Mouse (Mus musculus) myocyte (in vitro differentiated cells): ENCODE data around the gene Mgat4a. TPM values are rescaled to one million over a fixed set of nuclear protein-coding genes. Genes with fewer than 3 reads are reported as not detected.

ENCODE experiments used
- H3K27me3 ChIP-seq: one replicate; pipeline ENCODE4 v1.6.1; 2011; ENCODE audit not compliant: control insufficient read depth, insufficient read depth, insufficient read length
- H3K36me3 ChIP-seq: one replicate; pipeline ENCODE4 v1.6.1; 2011; ENCODE audit not compliant: control insufficient read depth, insufficient read depth
- H3K4me2 ChIP-seq: one replicate; pipeline ENCODE4 v1.6.1; 2011; ENCODE audit warnings: low read depth, control low read depth
- H3K4me3 ChIP-seq: one replicate; pipeline ENCODE4 v1.5.1; 2011; ENCODE audit warnings: mild to moderate bottlenecking, control low read depth, moderate library complexity
- H3K79me2 ChIP-seq: one replicate; pipeline ENCODE4 v1.6.1; 2011; ENCODE audit not compliant: control insufficient read depth, insufficient read depth
- H3ac ChIP-seq: one replicate; pipeline ENCODE4 v1.6.1; 2011; ENCODE audit not compliant: control insufficient read depth, insufficient read length
- CEBPB ChIP-seq: IDR thresholded peaks from 2 replicates; pipeline ENCODE4 v1.6.1; 2011; ENCODE audit warnings: mild to moderate bottlenecking, moderate library complexity; ENCODE audit not compliant: poor library complexity, insufficient read depth, severe bottlenecking
- E2F4 ChIP-seq: IDR thresholded peaks from one replicate; pipeline ENCODE4 v1.6.1; 2011; ENCODE audit warnings: mild to moderate bottlenecking, control low read depth, moderate library complexity; ENCODE audit not compliant: insufficient read depth
- MAX ChIP-seq: IDR thresholded peaks from one replicate; pipeline ENCODE4 v1.6.1; 2011; ENCODE audit warnings: low read depth, mild to moderate bottlenecking, control low read depth
- MYOD1 ChIP-seq, 3 experiments: IDR thresholded peaks; one replicate each; pipeline ENCODE4 v1.6.1; 2011; ENCODE audit warnings: control low read depth in 2 of 3, low read depth in 2 of 3, mild to moderate bottlenecking in 2 of 3, moderate library complexity in 1 of 3; ENCODE audit not compliant: insufficient read length in 2 of 3, control insufficient read depth in 1 of 3
- MYOG ChIP-seq, 3 experiments: IDR thresholded peaks; one replicate each; pipeline ENCODE4 v1.6.1; 2011; ENCODE audit warnings: control low read depth in 2 of 3, low read depth in 2 of 3, mild to moderate bottlenecking in 2 of 3; ENCODE audit not compliant: insufficient read length in 2 of 3, control insufficient read depth in 1 of 3, insufficient read depth in 1 of 3
- POLR2A ChIP-seq: IDR thresholded peaks from one replicate; pipeline ENCODE4 v1.6.1; 2011; ENCODE audit warnings: low read depth, mild to moderate bottlenecking, control low read depth, moderate library complexity; ENCODE audit not compliant: insufficient read length
- POLR2AphosphoS2 ChIP-seq: IDR thresholded peaks from one replicate; pipeline ENCODE4 v1.6.1; 2011; ENCODE audit warnings: low read depth, control low read depth; ENCODE audit not compliant: insufficient read length
- REST ChIP-seq: IDR thresholded peaks from one replicate; pipeline ENCODE4 v1.6.1; 2011; ENCODE audit warnings: mild to moderate bottlenecking, control low read depth, moderate library complexity; ENCODE audit not compliant: insufficient read depth, insufficient read length
- SRF ChIP-seq: IDR thresholded peaks from one replicate; pipeline ENCODE4 v1.6.1; 2011; ENCODE audit warnings: low read depth; ENCODE audit not compliant: control insufficient read depth, insufficient read length
- TCF12 ChIP-seq: IDR thresholded peaks from one replicate; pipeline ENCODE4 v1.6.1; 2011; ENCODE audit warnings: mild to moderate bottlenecking, control low read depth; ENCODE audit not compliant: poor library complexity, insufficient read depth, severe bottlenecking
- TCF3 ChIP-seq: IDR thresholded peaks from one replicate; pipeline ENCODE4 v1.6.1; 2011; ENCODE audit warnings: low read depth, control low read depth; ENCODE audit not compliant: insufficient read length
- USF1 ChIP-seq: IDR thresholded peaks from one replicate; pipeline ENCODE4 v1.6.1; 2011; ENCODE audit warnings: low read depth, mild to moderate bottlenecking, control low read depth, moderate library complexity
- polyA plus RNA-seq: library from polyadenylated mRNA; unstranded; fragments of >200 nt; fragmentation: generic; extraction: Trizol; gene quantifications from one replicate; pipeline ENCODE4 v1.2.1, GENCODE M21; 2012; ENCODE audit warnings: missing spikeins

Mgat4a gene
- polyA plus RNA-seq, 1 experiment = 0.01 TPM

DNA sequence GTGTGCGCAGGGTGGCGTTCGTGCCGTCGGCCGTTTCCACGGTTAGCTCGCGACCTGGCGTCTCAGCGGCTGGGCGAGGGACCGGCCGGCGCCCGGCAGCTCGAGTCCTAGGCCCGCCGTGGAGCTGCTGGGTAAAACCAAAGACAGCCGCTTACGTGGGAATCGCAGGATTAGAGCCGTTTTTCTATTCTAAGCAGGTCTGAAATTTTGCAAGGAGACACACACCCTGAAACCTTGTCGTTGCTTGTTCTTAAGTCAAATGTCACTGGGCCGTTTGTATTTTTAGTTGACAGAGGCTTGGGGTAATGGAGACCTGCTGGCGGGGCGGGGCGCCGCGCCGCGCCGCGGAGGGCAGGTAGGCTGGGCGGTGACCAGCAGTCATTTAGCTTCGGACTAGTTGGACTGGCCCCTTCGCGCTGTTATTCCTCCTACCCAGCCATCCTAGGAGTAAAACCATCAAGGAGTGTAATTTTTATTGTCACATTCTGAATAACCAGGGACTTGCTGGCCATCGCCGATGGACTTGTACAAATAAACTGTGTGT is 110.4 kb downstream of the Mgat4a start:
- Histone ChIP-seq H3ac (peak overlapping the region; percentile 70), H3K27me3 (no peaks in the 10 kb centered on the region), H3K79me2 (peaks cover 45% of the 10 kb centered on the region), H3K4me2 (peak overlapping the region; percentile 94), H3K36me3 (peaks cover 12% of the 10 kb centered on the region), H3K4me3 (peak overlapping the region; percentile 84)
- no peak for TF ChIP-seq TCF12
- no peak for TF ChIP-seq USF1
- TF ChIP-seq POLR2AphosphoS2 = no peak
- TF ChIP-seq E2F4 = no peak
- no peak for TF ChIP-seq MYOD1 (IDR thresholded peaks at IDR 0.05; ENCODE audit: control insufficient read depth in 1 of 3, insufficient read length in 2 of 3, low read depth in 2 of 3)
- no peak for TF ChIP-seq CEBPB
- TF ChIP-seq MAX = no peak
- TF ChIP-seq REST = no peak
- no peak for TF ChIP-seq SRF
- TF ChIP-seq MYOG (IDR thresholded peaks at IDR 0.05; ENCODE audit: control insufficient read depth in 1 of 3, insufficient read depth in 1 of 3, insufficient read length in 2 of 3, low read depth in 2 of 3) = no peak
- TF ChIP-seq TCF3 = no peak
- no peak for TF ChIP-seq POLR2A

DNA sequence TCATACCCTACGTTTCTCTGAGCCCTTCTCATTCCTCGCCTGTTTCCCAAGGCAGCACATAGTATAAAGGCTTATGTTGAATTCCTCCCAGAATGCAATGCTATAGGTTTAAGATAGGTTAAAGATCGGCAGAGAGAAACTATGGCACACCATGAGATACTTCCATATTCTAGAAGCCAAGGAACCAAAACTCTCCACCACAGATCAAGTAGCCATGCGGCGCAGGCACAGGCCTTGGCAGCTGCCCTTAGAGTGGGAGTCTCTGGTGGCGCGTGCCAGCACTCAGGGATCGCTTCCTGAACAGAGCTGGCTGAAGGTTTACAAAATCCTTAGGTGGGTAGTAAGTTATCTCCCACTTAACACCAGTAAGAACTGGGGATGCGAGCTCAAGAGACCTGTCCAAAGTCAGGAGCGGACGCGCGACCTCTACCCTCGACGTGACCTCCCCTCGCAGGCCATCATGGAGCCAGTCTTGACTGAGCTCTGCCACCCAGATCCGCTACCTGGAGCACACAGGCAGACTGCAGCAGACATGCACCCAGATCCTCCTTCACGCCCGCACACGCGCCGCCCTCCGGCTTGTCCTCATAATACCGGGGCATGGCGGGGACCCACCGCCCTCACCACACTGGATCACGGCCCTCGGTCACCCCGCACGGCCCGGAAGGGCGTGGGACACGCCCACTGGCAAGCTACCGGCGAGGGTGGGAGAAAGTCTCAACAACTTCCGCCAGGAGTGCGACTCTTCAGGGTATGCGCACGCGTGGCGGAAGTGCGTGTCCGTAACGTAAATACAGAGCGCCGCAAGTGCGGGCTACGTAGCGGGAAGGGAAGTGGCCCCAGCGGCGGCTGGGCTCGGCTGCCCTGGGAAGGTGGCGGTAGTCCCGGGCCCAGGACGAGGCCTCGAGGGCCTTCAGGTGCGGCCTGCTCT is 111.2 kb downstream of the Mgat4a start, which contains the start of the genes Coa5 and Unc50:
Gene Coa5, minus strand, starts transcription at position 738 of the 931 bp plus-strand sequence.
Gene Unc50, plus strand, starts transcription at position 774 of the 931 bp plus-strand sequence.
- H3K4me2 ChIP-seq = peak within 1 kb of the TSS; percentile 94
- peaks cover 12% of the 10 kb centered on the region for H3K36me3 ChIP-seq
- no peaks in the 10 kb centered on the region for H3K27me3 ChIP-seq
- peak within 1 kb of the TSS; percentile 84 for H3K4me3 ChIP-seq
- H3K79me2 ChIP-seq = peaks cover 45% of the 10 kb centered on the region
- H3ac ChIP-seq = peak within 1 kb of the TSS; percentile 70
- no peak for TF ChIP-seq TCF12
- TF ChIP-seq REST = no peak
- TF ChIP-seq USF1 = no peak
- TF ChIP-seq MAX = no peak
- TF ChIP-seq MYOD1 (IDR thresholded peaks at IDR 0.05; ENCODE audit: control insufficient read depth in 1 of 3, insufficient read length in 2 of 3, low read depth in 2 of 3) = no peak
- no peak for TF ChIP-seq CEBPB
- no peak for TF ChIP-seq E2F4
- peak; percentile 82 for TF ChIP-seq POLR2A
- peak; percentile 78 for TF ChIP-seq SRF
- TF ChIP-seq TCF3 = no peak
- peak in 1 of 3 experiments; percentile 21 for TF ChIP-seq MYOG (IDR thresholded peaks at IDR 0.05; ENCODE audit: control insufficient read depth in 1 of 3, insufficient read depth in 1 of 3, insufficient read length in 2 of 3, low read depth in 2 of 3)
- no peak for TF ChIP-seq POLR2AphosphoS2

DNA sequence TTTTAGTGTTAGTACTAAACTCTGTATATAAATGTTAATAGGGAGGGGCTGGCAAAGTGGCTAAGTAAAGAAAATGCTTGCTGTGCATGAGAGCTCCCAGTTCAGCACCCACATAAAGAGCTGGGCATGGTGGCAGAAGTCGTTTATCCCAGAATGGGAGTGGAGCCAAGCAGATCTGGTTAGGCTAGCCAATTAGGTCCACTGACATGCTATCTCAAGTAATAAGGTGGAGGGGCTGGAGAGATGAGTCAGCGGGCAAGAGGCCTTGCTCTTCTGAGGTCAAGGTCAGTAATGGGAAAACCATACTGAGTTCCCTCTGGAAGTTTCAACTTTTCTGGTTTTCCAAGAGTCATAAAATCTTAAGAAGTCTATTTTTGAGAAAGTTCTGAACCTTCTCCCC is 111.9 kb downstream of the Mgat4a start:
- Histone ChIP-seq H3K36me3 (peaks cover 19% of the 10 kb centered on the region), H3K4me3 (peak overlapping the region; percentile 84)
- TF ChIP-seq MYOG (IDR thresholded peaks at IDR 0.05; ENCODE audit: control insufficient read depth in 1 of 3, insufficient read depth in 1 of 3, insufficient read length in 2 of 3, low read depth in 2 of 3) (no peak), SRF (no peak), TCF3 (no peak), CEBPB (no peak), MYOD1 (IDR thresholded peaks at IDR 0.05; ENCODE audit: control insufficient read depth in 1 of 3, insufficient read length in 2 of 3, low read depth in 2 of 3) (no peak), POLR2AphosphoS2 (no peak), REST (no peak), POLR2A (no peak), MAX (no peak), USF1 (no peak), TCF12 (no peak), E2F4 (no peak)

DNA sequence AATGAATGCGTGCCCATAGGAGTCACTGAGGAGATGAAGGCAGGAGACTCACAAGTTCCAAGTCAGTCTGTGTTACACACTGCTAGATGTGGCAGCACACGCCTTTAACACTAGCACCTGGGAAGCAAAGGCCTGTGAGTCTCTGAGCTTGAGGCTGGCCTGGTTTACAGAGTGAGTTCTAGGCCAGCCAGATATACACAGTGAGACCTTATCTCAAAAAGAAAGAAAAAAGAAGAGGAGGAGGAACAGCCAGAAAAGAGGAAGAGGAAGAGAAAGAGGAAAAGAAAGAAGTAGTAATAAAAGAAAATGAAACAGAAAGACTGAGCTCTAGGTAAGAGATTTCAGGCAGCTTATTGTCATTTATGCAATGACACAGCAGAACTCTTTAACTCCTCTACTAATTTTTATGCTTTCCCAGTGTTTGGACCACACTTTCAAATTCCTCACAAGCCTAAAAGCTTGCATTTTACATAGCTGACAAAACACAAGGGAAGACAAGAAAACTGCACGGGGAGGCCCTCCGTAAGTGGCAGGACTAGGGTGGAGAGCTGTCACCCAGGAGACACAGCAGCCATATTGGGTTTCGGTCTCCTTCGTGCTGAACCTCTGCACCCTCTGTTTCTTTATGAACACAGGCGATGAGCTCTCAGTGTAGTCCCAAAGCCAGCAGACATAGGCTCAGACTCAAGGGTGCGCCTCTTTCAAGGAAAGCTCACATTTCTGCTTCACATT is 113.5 kb downstream of the Mgat4a start:
- TF ChIP-seq CEBPB = no peak
- no peak for TF ChIP-seq E2F4
- no peak for TF ChIP-seq POLR2AphosphoS2
- no peak for TF ChIP-seq TCF12
- no peak for TF ChIP-seq MAX
- TF ChIP-seq REST = no peak
- TF ChIP-seq SRF = no peak
- no peak for TF ChIP-seq TCF3
- TF ChIP-seq POLR2A = no peak
- TF ChIP-seq MYOD1 (IDR thresholded peaks at IDR 0.05; ENCODE audit: control insufficient read depth in 1 of 3, insufficient read length in 2 of 3, low read depth in 2 of 3) = no peak
- TF ChIP-seq USF1 = no peak
- TF ChIP-seq MYOG (IDR thresholded peaks at IDR 0.05; ENCODE audit: control insufficient read depth in 1 of 3, insufficient read depth in 1 of 3, insufficient read length in 2 of 3, low read depth in 2 of 3) = no peak
- peaks cover 18% of the 10 kb centered on the region for H3K36me3 ChIP-seq

More for the DNA sequence above, 111.9 kb downstream of the Mgat4a start:
- H3ac ChIP-seq = peak overlapping the region; percentile 70
- H3K27me3 ChIP-seq = no peaks in the 10 kb centered on the region
- H3K79me2 ChIP-seq = peaks cover 50% of the 10 kb centered on the region
- peak overlapping the region; percentile 86 for H3K4me2 ChIP-seq

More for the DNA sequence above, 113.5 kb downstream of the Mgat4a start:
- Histone ChIP-seq H3K4me3 (no peak overlapping the region), H3K4me2 (no peak overlapping the region), H3ac (no peak overlapping the region), H3K27me3 (no peaks in the 10 kb centered on the region), H3K79me2 (peaks cover 53% of the 10 kb centered on the region)
